Mouse (Mus musculus) brain, embryonic 18.5 days (tissue): ENCODE results near the gene Siva1.

Source experiments
- DNase-seq: peaks from one replicate; pipeline ENCODE4 v3.0.0-alpha.2; 2012; ENCODE audit warnings: low read depth, low spot score

Gene Siva1

DNA sequence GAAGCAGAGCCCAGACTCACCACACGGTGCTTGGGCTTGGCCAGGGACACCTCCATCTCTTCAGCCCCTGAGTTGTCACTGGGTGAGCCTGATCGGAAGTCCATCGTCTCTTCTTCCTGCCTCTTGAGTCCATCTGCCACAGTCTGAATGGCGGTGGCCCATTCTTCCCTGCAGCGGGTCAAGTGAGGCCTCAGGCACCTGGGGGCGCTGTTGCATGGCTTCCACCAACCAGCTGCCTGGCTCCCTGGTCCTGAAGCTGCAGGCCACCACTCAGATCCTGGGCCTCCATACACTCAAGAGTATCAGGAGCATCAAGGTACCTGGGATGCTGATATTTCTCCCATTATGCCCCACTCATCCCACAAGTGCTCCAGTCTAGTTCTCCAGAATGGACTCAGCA lies 14.6 kb downstream of the Siva1 start:
- DNase-seq, result no peak

- DNase-seq, result no peak
Observed at GRCm38 (mm10) chr12:112660576-112661326, 16.3 kb downstream of the Siva1 start.

DNA sequence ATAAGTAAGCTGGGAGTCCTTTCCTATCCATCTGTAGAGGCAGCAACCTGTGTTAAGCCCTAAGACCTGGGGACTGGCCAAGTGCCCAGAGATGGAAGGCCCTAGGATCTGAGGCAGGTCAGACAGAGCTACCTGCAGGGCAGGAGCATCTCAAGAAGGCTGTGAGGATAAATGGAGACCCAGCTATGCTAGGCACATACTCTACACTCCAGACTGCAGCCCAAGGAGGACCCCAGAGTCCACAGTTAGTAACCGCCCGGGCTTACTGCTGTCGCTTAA lies 16.8 kb downstream of the Siva1 start:
- DNase-seq, result no peak

DNA sequence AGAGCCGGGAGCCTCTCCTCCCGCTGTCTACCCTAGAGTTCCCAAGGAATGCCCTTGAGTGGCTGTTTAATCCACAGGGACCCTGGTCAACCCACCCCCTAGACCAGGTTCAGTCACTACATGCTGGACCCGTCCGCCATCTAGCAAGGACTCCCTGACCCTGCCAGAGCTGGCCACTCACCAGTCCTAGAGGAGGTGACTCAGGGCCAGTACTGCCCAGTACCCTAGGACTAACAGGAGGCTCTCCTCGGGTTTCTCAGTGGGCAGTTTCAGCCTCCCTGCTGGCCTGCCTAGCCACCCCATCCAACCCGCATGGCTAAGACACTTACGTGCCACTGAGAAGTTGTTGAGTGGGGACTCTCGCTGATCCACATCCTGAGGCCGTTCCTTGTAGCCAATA lies 17.4 kb downstream of the Siva1 start:
- no peak for DNase-seq

- no peak for DNase-seq
Observed at GRCm38 (mm10) chr12:112663303-112663702, 18.8 kb downstream of the Siva1 start.

- no peak for DNase-seq
Observed at GRCm38 (mm10) chr12:112663716-112664115, 19.2 kb downstream of the Siva1 start.

GRCm38 (mm10) chr12:112664124-112664523 lies 19.6 kb downstream of the Siva1 start:
- DNase-seq, result no peak

GRCm38 (mm10) chr12:112664656-112665055 lies 20.2 kb downstream of the Siva1 start:
- no peak for DNase-seq

DNA sequence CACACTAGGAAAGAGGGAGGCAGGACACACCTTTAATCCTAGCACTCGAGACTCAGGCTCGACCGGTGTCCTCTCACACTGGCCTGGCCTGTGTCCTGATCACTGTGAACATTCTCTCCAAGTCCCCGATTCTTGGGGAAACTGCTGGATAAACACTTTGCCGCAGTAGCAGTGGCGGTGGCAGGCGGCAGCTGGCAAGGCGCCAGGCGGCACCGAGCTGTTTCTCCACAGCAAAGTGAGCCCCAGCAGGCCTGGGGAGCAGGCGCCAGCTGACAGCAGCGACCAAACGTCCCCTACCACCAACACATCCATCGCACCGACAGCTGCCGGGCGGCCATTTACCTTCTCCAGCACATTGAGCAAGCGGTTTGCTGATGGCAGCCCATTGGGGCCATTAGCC lies 21.0 kb downstream of the Siva1 start:
- no peak for DNase-seq

GRCm38 (mm10) chr12:112665881-112666544 lies 21.5 kb downstream of the Siva1 start:
- DNase-seq, result no peak

DNA sequence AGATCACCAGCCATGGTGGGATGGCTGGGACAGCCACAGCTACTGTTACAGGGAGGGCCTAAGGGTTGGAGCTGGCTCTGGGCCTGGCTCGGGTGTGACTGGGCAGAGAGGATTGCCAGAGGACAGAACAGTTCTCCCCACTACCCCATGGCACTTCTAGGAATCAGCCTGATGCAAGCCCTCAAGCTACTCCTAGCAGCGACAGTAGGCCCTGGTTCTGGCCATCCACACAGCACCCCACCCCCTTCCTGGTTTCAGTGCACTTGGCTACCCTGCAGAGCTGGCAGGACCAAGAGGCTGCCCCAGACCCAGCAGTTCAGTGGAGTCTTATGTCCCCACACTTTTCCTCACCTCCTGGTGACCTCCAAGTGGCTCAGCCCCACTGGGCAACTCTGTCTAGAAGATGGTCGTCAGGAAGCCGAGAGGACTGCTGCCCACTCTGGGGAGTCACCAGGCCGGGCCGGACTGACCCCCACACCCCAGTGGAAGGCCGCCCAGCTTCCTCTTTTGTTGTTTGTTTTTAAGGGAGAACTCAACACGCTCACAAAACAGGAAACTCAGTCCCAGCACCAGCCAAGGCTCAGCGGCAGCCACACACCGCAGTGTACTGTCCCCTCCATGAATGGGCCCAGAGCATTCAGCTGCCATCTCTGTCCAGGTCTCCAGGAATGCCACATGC lies 23.3 kb downstream of the Siva1 start:
- no peak for DNase-seq

- DNase-seq, result no peak
Observed at GRCm38 (mm10) chr12:112670718-112671393, 26.4 kb downstream of the Siva1 start.

DNA sequence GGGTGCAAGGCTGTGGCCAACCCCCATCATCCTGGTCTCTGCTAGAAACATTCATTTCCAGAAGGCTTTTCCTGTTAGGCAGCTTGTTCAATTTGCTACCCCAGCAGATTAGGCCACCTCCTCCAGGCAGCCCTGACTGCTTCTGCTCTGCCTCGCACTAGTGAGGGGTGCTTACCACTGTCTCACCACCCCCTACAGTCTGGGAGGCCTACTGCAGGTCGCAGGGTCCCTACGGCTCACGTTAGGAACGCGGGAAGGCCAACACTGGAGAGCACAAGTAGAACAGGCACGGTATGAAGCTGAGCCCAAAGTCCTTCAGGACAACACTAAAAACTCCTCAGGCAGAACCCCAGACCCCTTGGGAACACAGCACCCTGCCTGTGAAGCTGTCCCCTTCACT lies 27.4 kb downstream of the Siva1 start:
- DNase-seq, result no peak

DNA sequence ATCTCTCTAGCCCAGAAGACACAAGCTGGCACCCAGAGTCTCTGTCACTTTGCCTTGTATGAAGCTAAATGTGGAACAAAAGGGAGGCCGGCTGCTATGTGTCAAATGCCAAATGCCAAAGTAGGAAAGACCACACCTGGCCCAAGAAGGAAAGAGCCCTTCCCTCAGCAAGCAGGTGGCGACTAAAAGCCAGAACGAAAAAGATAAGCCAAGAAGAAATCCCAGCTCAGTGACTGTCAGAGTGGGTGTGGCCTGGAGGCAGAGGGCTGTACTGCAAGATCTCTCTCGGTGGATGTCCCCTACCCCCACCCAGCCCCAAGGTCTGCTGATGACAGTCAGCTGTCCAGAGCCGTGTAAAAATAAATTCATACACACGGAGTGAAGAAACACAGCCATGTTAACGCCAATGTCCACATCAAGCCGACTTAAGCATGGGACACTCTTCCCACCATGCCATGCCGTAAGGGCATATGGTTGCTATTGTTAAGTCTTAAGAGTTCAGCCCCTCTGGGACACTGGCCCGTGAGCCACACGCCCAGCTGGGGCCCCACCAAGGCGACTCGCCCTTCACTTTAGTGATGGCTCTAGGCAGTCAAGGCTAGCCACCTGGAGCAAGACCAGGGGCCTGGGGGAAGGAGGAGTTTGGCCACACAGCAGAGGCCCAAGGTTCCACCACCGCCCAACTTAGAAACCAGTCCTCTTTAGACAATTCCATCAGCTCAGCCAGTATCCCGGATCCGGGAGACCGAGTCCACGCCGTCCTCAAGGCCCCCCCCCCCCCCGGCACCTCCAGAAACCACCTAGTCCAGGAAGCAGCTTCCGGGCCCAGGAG lies 28.5 kb downstream of the Siva1 start:
- DNase-seq, result no peak

DNA sequence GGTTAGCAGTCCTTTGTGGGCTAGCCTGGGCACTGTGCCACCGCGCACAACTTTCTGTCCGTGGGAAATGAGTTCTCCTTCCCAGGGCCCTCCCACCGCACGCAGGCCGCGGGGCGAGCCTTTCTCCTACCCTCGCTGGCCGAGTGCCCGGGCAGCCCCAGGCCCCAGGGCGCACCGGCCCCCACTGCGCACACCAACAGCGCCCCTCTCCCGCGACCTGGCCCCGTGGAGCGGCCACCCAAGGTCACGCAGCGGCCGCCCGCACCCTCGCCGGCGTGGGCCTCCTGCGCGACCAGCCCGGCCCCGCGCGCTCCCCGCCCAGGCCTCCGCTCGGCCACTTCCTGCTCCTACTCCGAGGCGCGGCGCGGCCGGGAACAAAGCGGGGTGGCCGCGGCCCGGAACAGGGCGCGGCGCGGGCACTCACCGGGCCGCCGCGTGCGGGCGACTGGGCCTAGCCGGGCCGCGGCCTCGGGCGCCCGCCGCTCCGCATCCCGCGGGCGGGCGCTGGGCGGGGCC lies 29.2 kb downstream of the Siva1 start:
- DNase-seq, result no peak

DNA sequence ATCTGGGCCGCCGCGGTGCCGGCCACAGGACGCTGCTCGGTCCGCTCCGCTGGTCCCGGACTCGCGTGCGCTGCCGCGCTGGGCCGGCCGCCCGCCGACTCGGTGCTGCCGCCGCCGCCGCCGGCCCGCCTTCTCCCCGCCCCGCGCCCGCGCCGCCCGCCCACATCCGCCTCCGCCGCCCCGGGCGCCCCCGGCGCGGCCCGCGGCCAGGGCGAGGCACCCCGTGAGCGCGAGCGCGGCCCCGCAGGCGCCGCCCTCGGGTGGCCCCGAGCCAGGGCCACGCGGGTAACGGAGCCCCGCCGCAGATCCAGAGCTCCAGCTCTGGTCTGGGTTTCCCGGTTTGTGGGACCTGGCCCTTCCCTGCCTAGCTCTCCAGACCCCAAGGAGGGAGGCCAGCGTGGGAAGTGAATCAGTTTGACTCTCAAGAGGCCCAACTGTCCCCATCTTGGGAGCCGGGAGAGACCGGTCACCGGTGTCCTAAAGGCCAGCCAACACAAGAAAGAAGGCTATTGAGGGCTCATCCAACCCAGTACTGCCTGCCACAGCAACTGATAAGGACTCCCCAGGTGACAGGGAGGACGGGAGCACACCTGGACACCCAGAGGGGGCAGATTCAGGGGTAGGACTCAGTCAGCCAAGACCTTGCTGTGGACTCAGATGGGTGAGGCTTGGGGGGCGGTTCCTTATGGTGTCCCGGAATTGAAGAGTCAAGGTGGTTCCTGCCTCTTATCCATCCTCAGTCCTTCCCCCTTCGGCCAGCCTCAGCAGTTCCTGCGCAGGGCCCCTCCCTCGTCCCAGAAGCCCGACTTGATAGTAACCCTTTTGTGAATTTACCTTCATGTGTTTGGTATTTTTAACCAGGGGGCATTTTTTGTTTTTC lies 29.9 kb downstream of the Siva1 start, which contains the start of gene Akt1:
Gene Akt1, minus strand, starts transcription at position 753 of the 880 bp plus-strand sequence.
- no peak for DNase-seq

GRCm38 (mm10) chr12:112675245-112676035 lies 31.0 kb downstream of the Siva1 start:
- DNase-seq, result no peak

DNA sequence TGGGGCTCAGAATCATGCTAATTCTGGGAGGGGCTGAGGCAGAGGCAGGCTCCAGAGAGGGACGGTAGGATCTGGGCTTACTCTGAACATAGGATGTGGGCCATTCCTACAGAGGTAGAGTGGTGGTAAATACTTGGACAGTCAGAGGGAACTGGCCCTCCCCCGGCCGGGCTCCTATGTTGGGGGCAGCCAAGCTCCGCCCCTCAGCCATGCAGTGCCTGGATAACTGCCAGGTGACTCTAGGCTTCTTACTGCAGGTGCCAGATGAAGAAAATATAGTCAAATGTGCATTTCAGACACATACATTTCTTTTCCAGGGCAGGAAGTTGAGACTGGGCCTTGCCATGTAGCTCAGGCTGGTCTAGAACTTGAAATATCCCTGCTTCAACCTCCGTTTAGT lies 32.6 kb downstream of the Siva1 start:
- DNase-seq, result no peak

DNA sequence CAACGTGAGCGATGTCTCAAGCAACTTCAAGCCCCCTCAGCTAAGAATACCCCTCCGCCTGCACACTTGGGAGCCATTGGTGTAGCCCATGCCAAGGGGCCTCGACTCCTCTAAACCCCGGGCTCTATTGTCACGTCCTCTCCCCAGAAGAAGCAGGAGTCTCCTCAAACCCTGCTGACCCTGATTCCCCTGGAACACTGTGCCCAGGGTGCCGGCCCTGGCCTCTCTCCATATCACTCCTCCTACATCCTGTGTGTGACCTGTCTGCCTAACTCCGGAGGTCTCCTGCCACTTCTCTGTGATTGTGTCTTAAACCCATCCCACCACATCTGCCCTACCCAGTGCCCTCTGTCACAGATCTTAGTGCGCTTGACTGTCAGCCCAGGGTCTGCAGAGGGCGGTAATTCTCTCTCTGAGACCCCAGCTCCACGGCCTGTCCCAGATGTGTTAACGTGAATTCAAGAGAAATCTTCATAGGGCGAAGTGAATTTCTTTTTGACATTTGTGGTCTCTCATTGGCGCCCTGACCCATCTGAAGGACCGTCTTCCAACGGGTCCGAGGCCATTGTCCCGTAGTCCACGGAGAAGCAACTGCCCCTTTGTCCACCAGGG lies 33.6 kb downstream of the Siva1 start:
- no peak for DNase-seq
